Mouse (Mus musculus) neural tube, embryonic 14.5 days (tissue): ENCODE results near the gene Hist2h2aa2. TPM values are rescaled to one million over a fixed set of nuclear protein-coding genes. Genes with fewer than 3 reads are reported as not detected.
"Not testable (repeated sequence)": the region's sequence is repeated elsewhere in the genome, so short reads cannot be mapped to it uniquely, and the experiment has no call there.

ENCODE experiments used
- ATAC-seq: fragments of 200-750 bp; cut with Nextera tagmentation; 2 replicates; pipeline ENCODE4 v1.8.0; 2017; ENCODE audit warnings: low read depth, mild to moderate bottlenecking, moderate TSS enrichment, moderate library complexity
- H3K27ac ChIP-seq: fragments of 300-500 bp; sonication (generic); 2 replicates; pipeline ENCODE4 v1.5.1; 2014; ENCODE audit warnings: low read depth, mild to moderate bottlenecking, control low read depth, low read length, moderate library complexity, mixed read lengths
- H3K27me3 ChIP-seq: fragments of 300-500 bp; sonication (generic); 2 replicates; pipeline ENCODE4 v1.6.1; 2014; ENCODE audit warnings: low read length; ENCODE audit not compliant: control insufficient read depth, insufficient read depth
- H3K36me3 ChIP-seq: fragments of 300-500 bp; sonication (generic); 2 replicates; pipeline ENCODE4 v1.6.1; 2014; ENCODE audit warnings: low read length, mixed read lengths; ENCODE audit not compliant: control insufficient read depth, insufficient read depth
- H3K4me1 ChIP-seq: fragments of 300-500 bp; sonication (generic); 2 replicates; pipeline ENCODE4 v1.6.1; 2014; ENCODE audit warnings: low read length; ENCODE audit not compliant: control insufficient read depth, insufficient read depth
- H3K4me2 ChIP-seq: fragments of 300-500 bp; sonication (generic); 2 replicates; pipeline ENCODE4 v1.6.1; 2014; ENCODE audit warnings: mild to moderate bottlenecking, low read depth, low read length, control low read depth
- H3K4me3 ChIP-seq: fragments of 300-500 bp; sonication (generic); 2 replicates; pipeline ENCODE4 v1.5.1; 2014; ENCODE audit warnings: low read depth, low read length, control low read depth, mixed read lengths
- H3K9ac ChIP-seq: fragments of 300-500 bp; sonication (generic); replicated peaks from 2 replicates; pipeline ENCODE4 v1.6.1; 2014; ENCODE audit warnings: low read depth, mild to moderate bottlenecking, control low read depth, low read length, mixed read lengths
- H3K9me3 ChIP-seq: fragments of 300-500 bp; sonication (generic); 2 replicates; pipeline ENCODE4 v1.6.1; 2016; ENCODE audit warnings: low read length; ENCODE audit not compliant: control insufficient read depth
- WGBS: fragments of 180-500 bp; shearing (Covaris S2); extraction: QIAGEN DNeasy Blood & Tissue Kit; methylation state at CpG from one replicate; pipeline ENCODE4 v1.1.7; 2014; 5-methylcytosine and 5-hydroxymethylcytosine counted together
- polyA plus RNA-seq: library from polyadenylated mRNA; unstranded; fragments of >200 nt; fragmentation: Nextera tagmentation; extraction: Ambion mirVana; gene quantifications from 2 replicates; pipeline ENCODE4 v1.2.1, GENCODE M21; 2014

Gene Hist2h2aa2
- polyA plus RNA-seq, 1 experiment from 2014 or later: 32.6 TPM

DNA sequence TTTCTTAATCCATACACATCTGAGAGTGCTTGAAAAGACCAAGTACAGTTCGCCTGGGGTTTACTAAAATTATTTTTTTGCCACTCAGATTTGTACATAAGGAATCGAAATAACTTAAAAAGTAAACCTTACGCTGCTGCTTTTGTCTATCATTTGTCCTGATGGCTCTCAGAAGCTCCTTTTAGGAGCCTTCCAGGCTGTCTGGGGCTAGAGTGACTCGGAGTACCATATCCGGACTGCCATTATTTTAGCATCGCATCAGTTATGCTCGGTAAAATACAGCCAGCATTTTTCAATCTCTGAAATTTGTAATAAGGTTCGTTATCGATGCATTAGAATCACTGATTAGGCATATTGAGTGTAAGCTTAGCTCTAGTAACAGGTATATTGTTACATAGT is 722 bp upstream of the Hist2h2aa2 start:
- WGBS: 74% methylated on average over 9 of the region's 9 CpGs
- no peaks in the 10 kb centered on the region for H3K9me3 ChIP-seq
- H3K9ac ChIP-seq: peak overlapping the region; percentile 8
- ATAC-seq: no peak
- peaks cover 12% of the 10 kb centered on the region for H3K4me1 ChIP-seq
- no peaks in the 10 kb centered on the region for H3K36me3 ChIP-seq
- H3K27ac ChIP-seq: peak overlapping the region; percentile 67; the same call in 1 of the 2 replicates
- H3K4me3 ChIP-seq: peak overlapping the region; percentile 28
- no peaks in the 10 kb centered on the region for H3K27me3 ChIP-seq
- peak overlapping the region; percentile 40 for H3K4me2 ChIP-seq

- under 1% methylated on average over 10 of the region's 68 CpGs for WGBS
- Histone ChIP-seq H3K4me3 (peak within 1 kb of the TSS; percentile 20; the same call in 1 of the 2 replicates), H3K4me2 (peak within 1 kb of the TSS; percentile 31)
- ATAC-seq: peak; percentile 86
- H3K9me3 ChIP-seq, H3K4me1 ChIP-seq, H3K27ac ChIP-seq, H3K27me3 ChIP-seq, H3K9ac ChIP-seq, H3K36me3 ChIP-seq: not testable (repeated sequence)
Observed at GRCm38 (mm10) chr3:96238954-96239793, 902 bp downstream of the Hist2h2aa2 start, which contains the start of gene Hist2h3c2. Gene Hist2h3c2, minus strand, starts transcription at chr3:96239127.

DNA sequence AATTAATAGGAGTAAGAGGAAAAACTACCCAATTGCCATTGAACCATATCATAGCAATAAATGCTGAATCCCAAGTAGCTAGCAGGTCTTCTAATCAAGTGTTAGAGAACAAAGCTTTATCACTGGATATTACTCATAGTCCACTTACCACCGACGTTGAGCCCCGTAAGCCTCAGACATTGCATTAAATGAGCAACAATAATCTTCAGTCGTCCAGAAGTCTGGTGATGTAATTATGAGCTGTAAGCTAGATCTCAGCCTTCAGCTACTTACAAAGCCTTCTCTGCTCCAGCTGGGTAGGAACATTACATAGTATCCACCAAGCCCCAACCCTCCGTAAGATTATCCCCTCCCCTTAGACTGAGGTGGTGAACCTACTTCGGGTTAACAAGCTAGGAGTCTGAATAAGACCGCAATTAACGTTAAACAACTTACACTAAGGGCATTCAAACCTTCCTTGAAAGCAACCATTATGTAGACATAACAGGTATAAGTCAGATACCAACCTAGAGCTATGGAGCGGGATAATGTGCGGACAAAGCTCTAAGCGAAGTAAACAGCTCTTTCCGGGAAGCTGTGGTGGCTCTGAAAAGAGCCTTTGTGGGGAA is 2.1 kb downstream of the Hist2h2aa2 start:
- no peaks in the 10 kb centered on the region for H3K9me3 ChIP-seq
- no peaks in the 10 kb centered on the region for H3K36me3 ChIP-seq
- H3K4me1 ChIP-seq: peaks cover 6% of the 10 kb centered on the region; the same call in 1 of the 2 replicates
- no peak overlapping the region for H3K27ac ChIP-seq
- peak overlapping the region; percentile 15; the same call in 1 of the 2 replicates for H3K4me3 ChIP-seq
- H3K9ac ChIP-seq: no peak overlapping the region
- H3K4me2 ChIP-seq: peak overlapping the region; percentile 27
- 1% methylated on average over 12 of the region's 12 CpGs for WGBS
- no peaks in the 10 kb centered on the region for H3K27me3 ChIP-seq
- ATAC-seq: no peak

DNA sequence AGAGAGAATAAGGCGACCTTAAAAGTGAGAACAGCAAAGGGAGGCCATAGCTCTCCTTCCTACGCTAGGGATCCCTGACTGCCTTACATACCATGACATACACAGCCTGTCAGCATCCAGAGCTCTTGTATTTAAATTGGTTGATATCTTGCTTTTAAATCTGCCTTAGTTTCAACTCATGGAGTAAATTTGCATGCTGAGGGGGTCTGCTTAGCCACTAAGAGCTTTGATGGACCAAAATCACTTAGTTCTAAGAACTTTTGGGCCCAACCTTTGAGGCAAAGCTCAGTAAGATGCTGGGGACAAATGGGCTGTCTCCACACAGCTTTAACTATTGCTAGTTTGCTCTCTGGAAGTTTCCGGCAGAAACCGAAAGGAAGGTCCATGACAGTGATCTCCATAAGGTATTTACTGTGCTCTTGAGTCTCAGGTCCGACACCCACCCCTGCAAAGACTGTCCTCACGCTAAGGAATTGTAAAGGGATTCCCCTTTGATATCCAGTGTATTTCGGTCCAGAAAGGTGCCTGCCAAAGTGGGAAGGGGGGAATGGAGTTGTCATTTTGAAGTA is 2.7 kb downstream of the Hist2h2aa2 start:
- Histone ChIP-seq H3K4me3 (peak overlapping the region; percentile 15; the same call in 1 of the 2 replicates), H3K27me3 (no peaks in the 10 kb centered on the region), H3K4me1 (peaks cover 6% of the 10 kb centered on the region; the same call in 1 of the 2 replicates), H3K27ac (no peak overlapping the region), H3K4me2 (peak overlapping the region; percentile 27; the same call in 1 of the 2 replicates), H3K36me3 (no peaks in the 10 kb centered on the region), H3K9ac (no peak overlapping the region), H3K9me3 (no peaks in the 10 kb centered on the region)
- WGBS: 26% methylated on average over 7 of the region's 7 CpGs
- no peak for ATAC-seq

DNA sequence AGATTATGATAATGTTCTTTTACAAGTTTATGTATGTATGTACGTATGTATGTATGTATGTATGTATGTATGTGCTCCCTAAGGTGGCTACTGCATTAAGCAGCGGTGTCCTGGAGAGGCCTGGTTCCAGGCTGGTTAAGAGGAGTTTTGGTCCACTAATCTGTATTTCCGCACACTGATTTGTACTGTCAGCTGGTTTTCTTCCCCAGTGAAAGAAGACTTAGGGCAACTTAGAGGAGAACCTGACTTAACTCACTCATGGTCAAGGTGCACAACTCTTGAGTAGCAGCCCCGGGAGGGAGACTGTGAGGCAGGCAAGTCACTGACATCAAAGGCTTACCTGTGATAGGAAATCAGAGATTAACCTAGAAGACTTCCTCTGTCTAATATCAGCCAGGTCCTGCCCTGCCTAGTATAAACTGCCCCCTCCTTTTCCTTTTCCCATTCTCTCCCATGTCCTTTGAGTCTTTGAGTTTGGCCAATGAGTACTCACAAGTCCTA is 3.2 kb downstream of the Hist2h2aa2 start:
- H3K27ac ChIP-seq: no peak overlapping the region
- peaks cover 6% of the 10 kb centered on the region; the same call in 1 of the 2 replicates for H3K4me1 ChIP-seq
- no peak overlapping the region for H3K4me3 ChIP-seq
- no peak overlapping the region for H3K9ac ChIP-seq
- no peaks in the 10 kb centered on the region for H3K27me3 ChIP-seq
- H3K9me3 ChIP-seq: no peaks in the 10 kb centered on the region
- WGBS: 85% methylated on average over 4 of the region's 4 CpGs
- H3K36me3 ChIP-seq: no peaks in the 10 kb centered on the region
- peak overlapping the region; percentile 3; the same call in 1 of the 2 replicates for H3K4me2 ChIP-seq
- no peak for ATAC-seq

GRCm38 (mm10) chr3:96235836-96236235 is 4.2 kb downstream of the Hist2h2aa2 start:
- Histone ChIP-seq H3K9me3 (no peaks in the 10 kb centered on the region), H3K27me3 (no peaks in the 10 kb centered on the region), H3K4me3 (no peak overlapping the region), H3K4me1 (peaks cover 5% of the 10 kb centered on the region; the same call in 1 of the 2 replicates), H3K9ac (no peak overlapping the region), H3K36me3 (no peaks in the 10 kb centered on the region), H3K4me2 (no peak overlapping the region), H3K27ac (no peak overlapping the region)
- no peak for ATAC-seq
- whole genome bisulfite sequencing: 83% methylated on average over 3 of the region's 3 CpGs

GRCm38 (mm10) chr3:96234914-96235313 is 5.2 kb downstream of the Hist2h2aa2 start:
- Histone ChIP-seq H3K4me3 (no peak overlapping the region), H3K4me2 (no peak overlapping the region), H3K4me1 (0 out of 2 replicates have a peak, but pooled peaks cover 3% of the 10 kb centered on the region), H3K27me3 (no peaks in the 10 kb centered on the region), H3K36me3 (no peaks in the 10 kb centered on the region), H3K9ac (no peak overlapping the region), H3K27ac (no peak overlapping the region), H3K9me3 (no peaks in the 10 kb centered on the region)
- ATAC-seq: no peak
- WGBS: 91% methylated on average over 2 of the region's 2 CpGs

- 65% methylated on average over 2 of the region's 2 CpGs for WGBS
- Histone ChIP-seq H3K4me3 (no peak overlapping the region), H3K27me3 (no peaks in the 10 kb centered on the region), H3K9me3 (no peaks in the 10 kb centered on the region), H3K27ac (no peak overlapping the region), H3K4me2 (no peak overlapping the region), H3K36me3 (no peaks in the 10 kb centered on the region), H3K4me1 (no peaks in the 10 kb centered on the region), H3K9ac (no peak overlapping the region)
- no peak for ATAC-seq
Observed at GRCm38 (mm10) chr3:96231758-96232120, 8.3 kb downstream of the Hist2h2aa2 start.
